Mouse (Mus musculus) bone marrow, adult 2 months (tissue): ENCODE measurements around the gene Psmd5. TPM values are rescaled to one million over a fixed set of nuclear protein-coding genes. Genes with fewer than 3 reads are reported as not detected.
"Not testable (repeated sequence)": the region's sequence is repeated elsewhere in the genome, so short reads cannot be mapped to it uniquely, and the experiment has no call there.

Experiments used
- H3K27ac ChIP-seq: fragments of 200-500 bp; 2 replicates; pipeline ENCODE4 v1.5.1; 2012; ENCODE audit warnings: low read depth, mild to moderate bottlenecking, control low read depth, inconsistent platforms, low read length; ENCODE audit not compliant: control insufficient read depth, poor library complexity, insufficient read depth
- H3K4me1 ChIP-seq: fragments of 200-500 bp; 2 replicates; pipeline ENCODE4 v1.6.1; 2011; ENCODE audit warnings: low read length; ENCODE audit not compliant: control insufficient read depth, insufficient read depth
- H3K4me3 ChIP-seq: fragments of 200-500 bp; replicated peaks from 2 replicates; pipeline ENCODE3; 2011; ENCODE audit warnings: mild to moderate bottlenecking, low read depth, low read length, control low read depth; ENCODE audit not compliant: control insufficient read depth
- CTCF ChIP-seq: fragments of 200-500 bp; IDR thresholded peaks from 2 replicates; pipeline ENCODE4 v1.5.1; 2011; ENCODE audit warnings: low read length, control low read depth; ENCODE audit not compliant: control insufficient read depth, insufficient read depth
- POLR2A ChIP-seq: fragments of 200-500 bp; IDR thresholded peaks from 2 replicates; pipeline ENCODE4 v1.6.1; 2011; ENCODE audit warnings: low read depth, mild to moderate bottlenecking, control low read depth, low read length, borderline replicate concordance; ENCODE audit not compliant: control insufficient read depth
- WGBS: fragments of 180-500 bp; shearing (Covaris S2); methylation state at CpG from one replicate; pipeline ENCODE4 v1.1.7; 2018; 5-methylcytosine and 5-hydroxymethylcytosine counted together
- polyA plus RNA-seq: library from polyadenylated mRNA; stranded (reverse); fragments of >200 nt; gene quantifications from 2 replicates; pipeline ENCODE4 v1.2.4, GENCODE M21; 2011; ENCODE audit warnings: low replicate concordance; ENCODE audit not compliant: missing spikeins, insufficient read depth, insufficient read length

Psmd5 gene
- polyA plus RNA-seq, 1 experiment = 30.3 TPM

- no peak for TF ChIP-seq POLR2A
- TF ChIP-seq CTCF = no peak
- H3K4me3 ChIP-seq = no peak overlapping the region
- 79% methylated on average over 10 of the region's 10 CpGs for WGBS
- peak overlapping the region; percentile 55 for H3K27ac ChIP-seq
- no peaks in the 10 kb centered on the region; the same call in none of the 2 replicates for H3K4me1 ChIP-seq
Observed at GRCm38 (mm10) chr2:34805364-34805950, 69.3 kb downstream of the Psmd5 start.

GRCm38 (mm10) chr2:34804815-34805214 lies 70.0 kb downstream of the Psmd5 start:
- TF ChIP-seq POLR2A = no peak
- TF ChIP-seq CTCF = no peak
- 46% methylated on average over 1 of the region's 1 CpGs for WGBS
- Histone ChIP-seq H3K4me1 (no peaks in the 10 kb centered on the region; the same call in none of the 2 replicates), H3K27ac (no peak overlapping the region), H3K4me3 (no peak overlapping the region)

GRCm38 (mm10) chr2:34804172-34804571 lies 70.6 kb downstream of the Psmd5 start:
- no peaks in the 10 kb centered on the region; the same call in none of the 2 replicates for H3K4me1 ChIP-seq
- WGBS = 85% methylated on average over 2 of the region's 2 CpGs
- TF ChIP-seq POLR2A (no peak), CTCF (no peak)
- H3K27ac ChIP-seq = no peak overlapping the region; the same call in 1 of the 2 replicates
- no peak overlapping the region for H3K4me3 ChIP-seq

GRCm38 (mm10) chr2:34803746-34804145 lies 71.0 kb downstream of the Psmd5 start:
- TF ChIP-seq POLR2A = no peak
- TF ChIP-seq CTCF = no peak
- WGBS = 70% methylated on average over 3 of the region's 3 CpGs
- H3K4me1 ChIP-seq = no peaks in the 10 kb centered on the region; the same call in none of the 2 replicates
- H3K27ac ChIP-seq = no peak overlapping the region
- no peak overlapping the region for H3K4me3 ChIP-seq

- Histone ChIP-seq H3K27ac (peak overlapping the region; percentile 94), H3K4me3 (peak overlapping the region; percentile 91)
- H3K4me1 ChIP-seq = not testable (repeated sequence)
- under 1% methylated on average over 32 of the region's 32 CpGs for WGBS
Observed at GRCm38 (mm10) chr2:34802565-34803245, 72.1 kb downstream of the Psmd5 start.

- Histone ChIP-seq H3K4me3 (peak overlapping the region; percentile 91), H3K4me1 (no peaks in the 10 kb centered on the region; the same call in none of the 2 replicates), H3K27ac (peak overlapping the region; percentile 94)
- TF ChIP-seq POLR2A (peak; percentile 95), CTCF (no peak)
- 8% methylated on average over 39 of the region's 39 CpGs for WGBS
Observed at GRCm38 (mm10) chr2:34801516-34802482, 73.0 kb downstream of the Psmd5 start.

- Histone ChIP-seq H3K4me1 (no peaks in the 10 kb centered on the region; the same call in 1 of the 2 replicates), H3K27ac (no peak overlapping the region; the same call in 1 of the 2 replicates), H3K4me3 (no peak overlapping the region)
- WGBS = 35% methylated on average over 7 of the region's 7 CpGs
- TF ChIP-seq CTCF (no peak), POLR2A (no peak)
Observed at GRCm38 (mm10) chr2:34800371-34800770, 74.4 kb downstream of the Psmd5 start.

Other genes with a start within 250 kb of the Psmd5 start
- gene Gapvd1, start 119.7 kb downstream of the Psmd5 start, polyA plus RNA-seq = 41.6 and 42.5 TPM in 2 replicates
- 114 and 246 TPM in 2 replicates for gene Hspa5, start 103.0 kb downstream of the Psmd5 start, polyA plus RNA-seq
- 16.6 and 22.5 TPM in 2 replicates for gene Rabepk, start 75.1 kb downstream of the Psmd5 start, polyA plus RNA-seq
- gene Fbxw2, start 48.7 kb downstream of the Psmd5 start, polyA plus RNA-seq = 37.9 and 39.2 TPM in 2 replicates
- not detected in 2 replicates for gene Gm34653, start 42.0 kb downstream of the Psmd5 start, polyA plus RNA-seq
- not detected in 2 replicates for gene Cutal, start 572 bp downstream of the Psmd5 start, polyA plus RNA-seq
- gene Phf19, start 39.1 kb upstream of the Psmd5 start, polyA plus RNA-seq = 2.5 and 7.1 TPM in 2 replicates
- gene Traf1, start 86.8 kb upstream of the Psmd5 start, polyA plus RNA-seq = 6.7 and 9.8 TPM in 2 replicates
- gene Hc, start 186.5 kb upstream of the Psmd5 start, polyA plus RNA-seq = 2.3 and 3.9 TPM in 2 replicates
- gene AI182371, start 226.6 kb upstream of the Psmd5 start, polyA plus RNA-seq = 1.1 and 2.4 TPM in 2 replicates
- gene Cntrl, start 234.5 kb upstream of the Psmd5 start, polyA plus RNA-seq = 57.3 and 75.4 TPM in 2 replicates